Mouse (Mus musculus) embryonic facial prominence, embryonic 12.5 days (tissue): ENCODE measurements around the gene Ebf1. TPM values are rescaled to one million over a fixed set of nuclear protein-coding genes. Genes with fewer than 3 reads are reported as not detected.

Experiments used
- ATAC-seq: fragments of 200-750 bp; cut with Nextera tagmentation; 2 replicates; pipeline ENCODE4 v1.8.0; 2017; ENCODE audit not compliant: insufficient number of reproducible peaks, insufficient read depth, low FRiP score, low TSS enrichment
- H3K27ac ChIP-seq: fragments of 300-500 bp; sonication (generic); 2 replicates; pipeline ENCODE4 v1.5.1; 2016; ENCODE audit warnings: mild to moderate bottlenecking
- H3K27me3 ChIP-seq: fragments of 300-500 bp; sonication (generic); 2 replicates; pipeline ENCODE4 v1.6.1; 2016; ENCODE audit warnings: mild to moderate bottlenecking, moderate library complexity
- H3K36me3 ChIP-seq: fragments of 300-500 bp; sonication (generic); 2 replicates; pipeline ENCODE4 v1.6.1; 2016; ENCODE audit warnings: mild to moderate bottlenecking
- H3K4me1 ChIP-seq: fragments of 300-500 bp; sonication (generic); 2 replicates; pipeline ENCODE4 v1.6.1; 2016
- H3K4me2 ChIP-seq: fragments of 300-500 bp; sonication (generic); replicated peaks from 2 replicates; pipeline ENCODE4 v1.6.1; 2016; ENCODE audit warnings: mild to moderate bottlenecking, moderate library complexity
- H3K4me3 ChIP-seq: fragments of 300-500 bp; sonication (generic); 2 replicates; pipeline ENCODE4 v1.5.1; 2016; ENCODE audit warnings: mild to moderate bottlenecking
- H3K9ac ChIP-seq: fragments of 300-500 bp; sonication (generic); 2 replicates; pipeline ENCODE4 v1.6.1; 2016; ENCODE audit warnings: mild to moderate bottlenecking, moderate library complexity
- H3K9me3 ChIP-seq: fragments of 300-500 bp; sonication (generic); 2 replicates; pipeline ENCODE4 v1.6.1; 2016; ENCODE audit warnings: mild to moderate bottlenecking, moderate library complexity
- WGBS: fragments of 180-500 bp; shearing (Covaris S2); methylation state at CpG from one replicate; pipeline ENCODE4 v1.1.7; 2016; 5-methylcytosine and 5-hydroxymethylcytosine counted together
- polyA plus RNA-seq: library from polyadenylated mRNA; unstranded; fragments of >200 nt; fragmentation: Nextera tagmentation; extraction: Ambion mirVana; gene quantifications from 2 replicates; pipeline ENCODE4 v1.2.1, GENCODE M21; 2016

Gene Ebf1
- polyA plus RNA-seq, 1 experiment from 2014 or later: 66.2 TPM

DNA sequence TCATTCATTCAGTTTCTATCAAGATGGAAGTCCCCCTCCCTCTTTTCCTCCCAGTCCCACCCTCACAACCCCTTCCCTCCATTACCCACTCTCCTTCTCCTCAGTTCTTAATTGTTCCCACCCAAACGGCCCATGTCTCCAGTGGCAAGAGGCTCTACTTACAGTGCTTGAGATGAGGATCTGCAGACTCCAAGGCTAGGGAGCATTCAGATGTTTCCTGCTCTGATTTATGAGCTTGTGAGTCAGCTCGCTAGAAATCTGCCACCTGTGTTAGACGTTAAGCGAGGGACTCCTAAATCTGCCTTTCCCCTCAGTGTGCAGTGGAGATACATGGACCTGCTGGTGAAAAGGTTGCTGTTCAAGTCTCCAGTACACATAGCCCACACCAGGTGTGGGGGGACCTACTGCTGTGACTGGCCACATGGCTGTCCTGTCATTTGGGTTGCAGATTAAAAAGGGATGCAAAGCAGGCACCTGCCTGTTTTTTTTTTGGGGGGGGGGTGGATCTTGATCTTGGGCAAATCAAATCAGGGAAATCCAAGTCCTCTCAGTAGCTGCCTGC lies 21.2 kb downstream of the Ebf1 start:
- H3K9me3 ChIP-seq: no peaks in the 10 kb centered on the region
- H3K9ac ChIP-seq: no peak overlapping the region
- WGBS: 76% methylated on average over 4 of the region's 4 CpGs
- no peaks in the 10 kb centered on the region for H3K4me1 ChIP-seq
- H3K27ac ChIP-seq: no peak overlapping the region
- no peaks in the 10 kb centered on the region for H3K36me3 ChIP-seq
- no peak overlapping the region for H3K4me3 ChIP-seq
- ATAC-seq: no peak
- H3K4me2 ChIP-seq: no peak overlapping the region
- H3K27me3 ChIP-seq: 0 out of 2 replicates have a peak, but pooled peaks cover 2% of the 10 kb centered on the region

DNA sequence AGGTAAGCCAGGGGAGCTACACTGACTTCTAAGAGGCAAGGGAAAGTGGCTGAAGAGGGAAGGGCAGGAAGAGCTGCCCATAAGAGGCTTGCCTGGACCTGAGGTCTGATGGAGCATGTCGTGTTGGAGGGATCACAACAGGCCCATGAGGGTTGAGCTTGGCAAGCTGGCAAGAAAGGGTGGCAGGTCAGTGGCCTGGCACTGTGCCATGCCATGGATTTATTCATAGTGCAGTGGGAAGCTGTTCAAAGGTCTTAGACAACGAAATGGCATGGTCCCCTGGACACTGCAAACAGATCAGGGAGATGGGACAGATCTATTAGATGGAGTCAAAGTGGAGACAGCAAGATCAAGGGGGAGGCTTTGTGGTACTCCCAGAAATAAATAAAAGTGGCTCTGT lies 24.4 kb downstream of the Ebf1 start:
- Histone ChIP-seq H3K27me3 (0 out of 2 replicates have a peak, but pooled peaks cover 2% of the 10 kb centered on the region), H3K27ac (no peak overlapping the region), H3K9ac (no peak overlapping the region), H3K9me3 (no peaks in the 10 kb centered on the region), H3K36me3 (no peaks in the 10 kb centered on the region), H3K4me2 (no peak overlapping the region), H3K4me1 (peaks cover 7% of the 10 kb centered on the region; the same call in 1 of the 2 replicates), H3K4me3 (no peak overlapping the region)
- 84% methylated on average over 2 of the region's 2 CpGs for WGBS
- no peak for ATAC-seq

DNA sequence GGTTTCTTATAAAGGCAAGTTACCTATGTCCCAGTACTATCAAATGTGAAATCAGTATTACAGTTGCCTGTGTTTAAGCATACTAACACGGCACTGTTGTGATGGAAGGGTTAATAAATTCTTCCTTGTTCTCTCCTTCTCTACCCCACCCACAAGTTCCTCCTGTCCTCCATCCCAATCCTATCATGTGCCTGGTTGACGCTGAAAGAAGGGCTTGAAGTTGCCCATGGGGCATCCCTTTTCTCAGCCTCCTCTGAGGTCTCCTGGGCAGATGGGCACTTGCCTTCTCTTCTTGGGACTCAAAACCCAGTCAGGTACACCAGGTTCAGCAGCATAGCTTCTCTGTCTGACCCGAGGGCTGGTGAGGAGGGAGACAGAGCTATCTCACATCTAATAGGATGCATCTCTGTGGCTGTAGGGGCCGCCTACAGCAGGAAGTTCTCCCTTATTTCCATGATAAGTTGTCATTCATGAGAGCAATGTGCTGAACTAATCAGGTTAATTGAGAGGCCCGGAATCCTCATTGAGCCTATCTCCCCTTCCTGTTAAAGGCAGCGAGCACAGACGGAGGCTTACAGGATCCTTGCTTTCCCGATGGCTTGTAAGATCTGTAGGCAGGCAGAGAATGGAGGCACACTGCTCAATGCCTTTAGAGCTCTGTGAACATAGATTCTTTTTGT lies 37.4 kb downstream of the Ebf1 start:
- Histone ChIP-seq H3K9me3 (no peaks in the 10 kb centered on the region), H3K36me3 (no peaks in the 10 kb centered on the region), H3K4me3 (no peak overlapping the region), H3K4me1 (peaks cover 29% of the 10 kb centered on the region), H3K4me2 (no peak overlapping the region), H3K27ac (0 out of 2 replicates have a peak overlapping the region, but pooled peaks have one; percentile 18), H3K9ac (no peak overlapping the region), H3K27me3 (no peaks in the 10 kb centered on the region)
- no peak for ATAC-seq
- 22% methylated on average over 8 of the region's 8 CpGs for WGBS

DNA sequence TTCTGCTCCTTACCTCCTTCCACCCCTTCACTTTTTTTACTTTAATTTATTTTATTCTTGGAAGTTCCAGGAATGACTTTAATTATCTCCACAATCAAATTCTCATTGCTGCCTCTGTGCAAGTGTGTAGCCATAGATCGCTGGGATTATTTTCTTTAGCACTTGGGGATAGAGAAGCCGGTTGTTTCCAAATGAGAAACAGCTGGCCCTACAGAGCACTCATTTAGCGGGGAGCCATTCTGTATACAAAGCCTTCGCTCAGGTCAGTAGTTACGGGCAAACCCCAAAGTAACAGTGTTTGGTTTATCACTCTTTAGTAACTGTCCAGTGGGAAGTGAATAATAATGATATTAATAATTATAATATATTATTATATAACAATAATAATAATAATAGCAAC lies 38.4 kb downstream of the Ebf1 start:
- 0 out of 2 replicates have a peak overlapping the region, but pooled peaks have one; percentile 60 for H3K27ac ChIP-seq
- H3K4me2 ChIP-seq: 0 out of 2 replicates have a peak overlapping the region, but pooled peaks have one; percentile 2
- H3K27me3 ChIP-seq: no peaks in the 10 kb centered on the region
- H3K4me3 ChIP-seq: no peak overlapping the region
- no peak overlapping the region for H3K9ac ChIP-seq
- no peaks in the 10 kb centered on the region for H3K9me3 ChIP-seq
- peaks cover 29% of the 10 kb centered on the region for H3K4me1 ChIP-seq
- 0 out of 2 replicates have a peak, but pooled peaks have one; percentile 67 for ATAC-seq
- WGBS: 20% methylated on average over 5 of the region's 5 CpGs
- H3K36me3 ChIP-seq: no peaks in the 10 kb centered on the region

DNA sequence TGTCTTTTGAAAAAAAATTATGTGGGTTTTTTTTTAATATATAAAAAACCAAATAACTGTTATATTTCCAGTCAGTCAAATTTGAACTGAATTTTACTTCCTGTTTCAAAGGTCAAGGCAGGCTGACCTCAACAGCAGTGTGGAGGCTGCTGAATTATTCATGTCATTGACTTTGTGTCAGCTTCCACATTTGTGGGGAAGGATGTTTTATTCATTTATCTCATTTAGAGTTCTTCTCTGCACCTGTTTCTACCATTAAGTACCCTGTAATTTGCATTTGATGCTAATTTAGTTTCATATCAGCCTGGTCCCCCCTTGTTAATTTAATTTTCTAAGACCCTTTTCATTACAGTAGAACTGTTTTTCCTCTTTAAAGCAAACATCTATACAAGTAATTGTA lies 39.8 kb downstream of the Ebf1 start:
- H3K4me1 ChIP-seq: peaks cover 29% of the 10 kb centered on the region
- no peaks in the 10 kb centered on the region for H3K36me3 ChIP-seq
- no peak overlapping the region for H3K9ac ChIP-seq
- ATAC-seq: no peak
- H3K27me3 ChIP-seq: no peaks in the 10 kb centered on the region
- no peak overlapping the region for H3K4me2 ChIP-seq
- no peaks in the 10 kb centered on the region for H3K9me3 ChIP-seq
- H3K27ac ChIP-seq: no peak overlapping the region
- H3K4me3 ChIP-seq: no peak overlapping the region

DNA sequence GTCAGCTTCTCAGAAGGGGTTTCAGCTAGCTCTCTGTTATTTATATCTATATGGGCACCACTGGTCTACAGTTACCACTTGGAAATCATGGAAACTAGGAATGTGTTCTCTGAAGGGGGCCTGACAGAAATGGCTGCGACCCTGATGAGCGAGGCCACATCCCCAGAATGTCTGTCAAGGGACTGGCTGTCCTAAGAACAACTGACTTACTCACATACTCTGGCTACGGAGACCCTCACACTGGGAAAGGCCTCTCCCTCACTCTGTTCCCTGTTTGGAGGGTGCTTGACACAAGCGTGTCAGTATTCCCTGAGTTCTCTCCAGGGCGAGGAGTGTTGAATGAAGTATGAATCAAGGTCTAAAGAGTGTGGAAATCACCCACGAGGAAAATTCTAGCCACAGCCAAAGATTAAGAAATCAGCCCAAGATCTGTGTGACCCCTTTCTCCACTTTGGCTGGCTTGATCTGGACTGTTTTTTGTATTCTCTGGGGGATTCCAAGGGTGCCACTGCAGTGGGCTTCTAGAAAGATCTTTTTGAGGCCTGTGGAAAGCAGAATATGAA lies 40.8 kb downstream of the Ebf1 start:
- WGBS: 26% methylated on average over 6 of the region's 6 CpGs
- no peak overlapping the region for H3K4me3 ChIP-seq
- no peaks in the 10 kb centered on the region for H3K9me3 ChIP-seq
- H3K4me1 ChIP-seq: peaks cover 33% of the 10 kb centered on the region
- no peaks in the 10 kb centered on the region for H3K27me3 ChIP-seq
- H3K27ac ChIP-seq: no peak overlapping the region
- no peak for ATAC-seq
- no peaks in the 10 kb centered on the region for H3K36me3 ChIP-seq
- H3K9ac ChIP-seq: no peak overlapping the region
- no peak overlapping the region for H3K4me2 ChIP-seq

DNA sequence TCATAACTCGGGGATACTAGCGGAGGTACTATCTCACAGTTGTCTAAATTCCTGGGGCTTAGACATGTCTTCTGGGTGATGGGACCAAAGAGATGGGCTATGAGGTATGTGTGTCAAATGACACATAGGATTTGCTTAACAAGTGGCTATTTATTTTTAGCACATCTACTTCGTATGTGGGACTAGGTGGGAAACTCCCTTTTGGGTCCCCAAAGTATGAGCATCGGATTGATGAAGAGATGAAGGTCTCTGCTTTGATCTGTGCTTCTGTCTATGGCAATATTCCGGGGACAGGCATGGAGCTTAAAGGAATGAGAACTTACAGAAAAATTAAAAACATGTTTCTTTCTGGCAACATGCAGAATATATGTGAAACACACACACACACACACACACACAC lies 44.8 kb downstream of the Ebf1 start:
- Histone ChIP-seq H3K4me3 (no peak overlapping the region), H3K9ac (no peak overlapping the region), H3K9me3 (no peaks in the 10 kb centered on the region), H3K27me3 (no peaks in the 10 kb centered on the region), H3K4me1 (peaks cover 40% of the 10 kb centered on the region), H3K4me2 (no peak overlapping the region), H3K27ac (no peak overlapping the region), H3K36me3 (no peaks in the 10 kb centered on the region)
- WGBS: 75% methylated on average over 5 of the region's 5 CpGs
- no peak for ATAC-seq

DNA sequence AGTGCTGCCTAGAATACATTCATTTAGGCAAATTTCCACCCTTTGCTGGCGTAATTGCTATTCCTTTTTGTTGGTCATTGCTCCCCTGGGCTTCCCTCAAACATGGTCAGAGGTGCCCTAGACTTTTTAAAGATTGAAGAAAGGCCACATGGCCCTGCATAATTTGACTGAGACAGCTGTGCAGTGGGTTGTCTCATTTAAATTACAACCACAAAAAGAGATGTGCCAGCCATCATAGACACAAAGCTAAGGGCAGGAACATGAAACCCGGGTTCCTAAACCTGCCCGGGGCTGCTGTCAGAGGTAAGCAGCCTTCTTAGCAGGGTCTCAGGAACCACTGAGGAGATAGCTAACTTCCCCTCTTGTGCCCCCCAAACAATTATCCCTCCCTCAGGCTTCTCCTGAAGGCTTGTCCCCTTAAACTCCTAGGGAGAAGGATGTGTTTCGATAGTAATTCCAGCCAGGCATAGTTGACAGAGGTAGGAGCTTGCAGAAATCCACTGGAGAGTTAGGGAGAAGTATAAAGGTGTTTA lies 46.6 kb downstream of the Ebf1 start:
- Histone ChIP-seq H3K27me3 (no peaks in the 10 kb centered on the region), H3K9me3 (no peaks in the 10 kb centered on the region), H3K4me1 (peaks cover 32% of the 10 kb centered on the region), H3K36me3 (no peaks in the 10 kb centered on the region), H3K4me2 (no peak overlapping the region), H3K9ac (no peak overlapping the region), H3K27ac (0 out of 2 replicates have a peak overlapping the region, but pooled peaks have one; percentile 0), H3K4me3 (no peak overlapping the region)
- WGBS: 25% methylated on average over 4 of the region's 4 CpGs
- ATAC-seq: no peak

DNA sequence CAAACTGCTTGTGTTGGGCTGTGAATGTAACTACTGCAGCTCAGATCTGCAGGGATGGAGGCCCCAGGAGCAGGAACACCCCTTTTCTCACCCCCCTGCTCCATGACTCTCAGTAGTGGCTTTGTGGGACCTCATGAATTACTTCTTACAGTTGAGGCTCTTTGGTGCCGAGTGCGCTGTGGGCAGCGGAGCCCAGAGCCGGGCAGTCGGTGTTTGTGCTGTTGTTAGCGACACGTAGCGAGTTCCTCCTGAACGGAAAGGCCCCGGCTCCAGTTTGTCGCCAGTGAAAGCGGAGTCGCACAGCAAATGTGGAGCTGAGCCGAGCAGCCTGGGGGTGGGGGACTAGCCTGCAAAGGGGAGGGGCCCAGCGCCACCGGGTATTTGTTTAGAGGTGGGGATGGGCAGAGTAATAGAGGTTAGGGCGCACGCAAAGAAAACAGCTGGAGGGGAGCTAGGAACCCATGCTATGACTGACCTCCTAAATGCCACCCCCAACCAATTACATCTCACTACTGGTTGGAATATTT lies 48.1 kb downstream of the Ebf1 start:
- H3K4me3 ChIP-seq: peak overlapping the region; percentile 26
- H3K27me3 ChIP-seq: no peaks in the 10 kb centered on the region
- H3K4me2 ChIP-seq: peak overlapping the region; percentile 55
- no peaks in the 10 kb centered on the region for H3K9me3 ChIP-seq
- H3K36me3 ChIP-seq: no peaks in the 10 kb centered on the region
- WGBS: under 1% methylated on average over 18 of the region's 18 CpGs
- ATAC-seq: peak; percentile 78; the same call in 1 of the 2 replicates
- H3K27ac ChIP-seq: peak overlapping the region; percentile 77
- peaks cover 32% of the 10 kb centered on the region for H3K4me1 ChIP-seq
- H3K9ac ChIP-seq: peak overlapping the region; percentile 33

DNA sequence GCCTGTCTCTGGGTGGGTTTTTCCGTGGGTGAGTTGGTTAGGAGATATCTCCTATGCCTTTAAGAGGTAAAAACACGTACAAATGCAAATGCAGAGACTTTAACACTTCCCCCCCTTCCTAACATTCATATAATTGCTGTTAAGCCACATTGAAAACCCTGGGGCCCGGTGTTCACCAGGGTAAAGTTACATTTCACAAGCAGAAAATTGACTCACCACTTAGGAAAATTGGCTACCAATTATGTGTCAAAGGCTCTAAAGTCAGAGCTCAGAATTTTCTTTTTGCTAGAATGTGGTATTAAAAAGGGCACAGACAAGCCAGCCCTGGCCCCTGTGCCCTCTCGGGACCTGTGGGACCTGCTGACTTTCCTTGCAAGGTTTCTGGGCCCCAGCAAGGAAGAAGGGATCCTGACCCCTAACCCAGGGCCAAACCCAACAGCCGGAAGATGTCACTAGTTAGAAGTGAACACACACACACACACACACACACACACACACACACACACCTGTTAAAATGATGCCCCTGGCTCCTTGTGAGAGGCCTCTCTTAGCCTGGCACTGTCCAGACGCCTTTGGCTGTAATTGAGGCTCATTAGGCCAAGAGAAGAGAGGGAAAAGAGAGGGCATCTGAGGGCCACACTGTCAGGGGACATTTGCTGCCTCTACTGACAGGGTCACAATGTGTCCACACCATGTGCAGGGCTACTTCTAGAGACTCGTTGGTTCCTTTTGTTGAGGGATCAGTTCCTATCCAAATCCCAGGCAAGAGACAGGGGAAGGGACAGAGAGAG lies 48.8 kb downstream of the Ebf1 start:
- H3K4me1 ChIP-seq: peaks cover 32% of the 10 kb centered on the region
- no peak overlapping the region for H3K9ac ChIP-seq
- H3K27me3 ChIP-seq: no peaks in the 10 kb centered on the region
- WGBS: 12% methylated on average over 7 of the region's 7 CpGs
- peak overlapping the region; percentile 55 for H3K4me2 ChIP-seq
- no peak overlapping the region for H3K4me3 ChIP-seq
- ATAC-seq: peak; percentile 57; the same call in 1 of the 2 replicates
- H3K9me3 ChIP-seq: no peaks in the 10 kb centered on the region
- H3K36me3 ChIP-seq: no peaks in the 10 kb centered on the region
- peak overlapping the region; percentile 77 for H3K27ac ChIP-seq

DNA sequence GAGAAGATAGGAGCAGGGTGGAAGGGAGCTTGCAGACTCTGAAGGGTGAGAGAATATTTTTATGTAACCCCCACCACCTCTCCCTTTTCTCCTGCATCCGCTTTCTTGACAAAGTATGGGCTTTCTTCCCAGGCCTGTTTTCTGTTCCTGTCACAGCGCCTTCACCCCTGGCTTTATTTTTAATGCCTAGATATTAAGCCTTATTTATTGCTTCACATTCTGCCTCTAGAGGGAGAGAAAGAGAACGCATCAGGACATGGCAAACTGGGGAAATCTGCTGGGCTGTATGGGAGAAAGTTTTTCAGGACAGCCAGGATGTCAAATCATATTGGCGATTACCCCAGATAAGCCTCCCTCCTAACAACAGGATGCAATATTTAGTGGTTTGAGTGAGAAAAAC lies 49.6 kb downstream of the Ebf1 start:
- Histone ChIP-seq H3K9ac (no peak overlapping the region), H3K4me2 (no peak overlapping the region), H3K4me3 (no peak overlapping the region), H3K27ac (no peak overlapping the region), H3K27me3 (no peaks in the 10 kb centered on the region), H3K9me3 (no peaks in the 10 kb centered on the region), H3K4me1 (peaks cover 32% of the 10 kb centered on the region), H3K36me3 (no peaks in the 10 kb centered on the region)
- 37% methylated on average over 4 of the region's 4 CpGs for whole genome bisulfite sequencing
- ATAC-seq: no peak
